Mouse (Mus musculus) hindbrain, embryonic 15.5 days (tissue): Measurements from ENCODE around the gene Ndufb7. TPM values are rescaled to one million over a fixed set of nuclear protein-coding genes. Genes with fewer than 3 reads are reported as not detected.

Experiments
- ATAC-seq: fragments of 200-750 bp; cut with Nextera tagmentation; 2 replicates; pipeline ENCODE4 v1.8.0; 2017; ENCODE audit warnings: low read depth, moderate number of reproducible peaks, moderate TSS enrichment; ENCODE audit not compliant: low FRiP score
- H3K27ac ChIP-seq: fragments of 300-500 bp; sonication (generic); replicated peaks from 2 replicates; pipeline ENCODE4 v1.5.1; 2015; ENCODE audit warnings: mild to moderate bottlenecking, inconsistent platforms
- H3K27me3 ChIP-seq: fragments of 300-500 bp; sonication (generic); 2 replicates; pipeline ENCODE4 v1.6.1; 2015; ENCODE audit warnings: control low read depth, inconsistent platforms
- H3K36me3 ChIP-seq: fragments of 300-500 bp; sonication (generic); 2 replicates; pipeline ENCODE4 v1.6.1; 2015; ENCODE audit warnings: control low read depth, inconsistent platforms
- H3K4me1 ChIP-seq: fragments of 300-500 bp; sonication (generic); replicated peaks from 2 replicates; pipeline ENCODE4 v1.6.1; 2015; ENCODE audit warnings: control low read depth, inconsistent platforms
- H3K4me2 ChIP-seq: fragments of 300-500 bp; sonication (generic); 2 replicates; pipeline ENCODE4 v1.6.1; 2015; ENCODE audit warnings: moderate library complexity, mild to moderate bottlenecking, inconsistent platforms
- H3K4me3 ChIP-seq: fragments of 300-500 bp; sonication (generic); 2 replicates; pipeline ENCODE4 v1.5.1; 2015; ENCODE audit warnings: mild to moderate bottlenecking, inconsistent platforms
- H3K9ac ChIP-seq: fragments of 300-500 bp; sonication (generic); 2 replicates; pipeline ENCODE4 v1.6.1; 2015; ENCODE audit warnings: inconsistent platforms
- H3K9me3 ChIP-seq: fragments of 300-500 bp; sonication (generic); 2 replicates; pipeline ENCODE4 v1.6.1; 2016; ENCODE audit warnings: control low read depth, inconsistent platforms
- WGBS: fragments of 180-500 bp; shearing (Covaris S2); methylation state at CpG from one replicate; pipeline ENCODE4 v1.1.7; 2015; 5-methylcytosine and 5-hydroxymethylcytosine counted together
- polyA plus RNA-seq: library from polyadenylated mRNA; unstranded; fragments of >200 nt; fragmentation: Nextera tagmentation; extraction: Ambion mirVana; gene quantifications from 2 replicates; pipeline ENCODE4 v1.2.1, GENCODE M21; 2015

The Ndufb7 gene
- polyA plus RNA-seq, 1 experiment from 2014 or later: 333 TPM

GRCm38 (mm10) chr8:83578131-83579055 is 11.9 kb downstream of the Ndufb7 start:
- Histone ChIP-seq H3K4me1 (peaks cover 77% of the 10 kb centered on the region), H3K9ac (0 out of 2 replicates have a peak overlapping the region, but pooled peaks have one; percentile 22), H3K4me2 (no peak overlapping the region), H3K27ac (no peak overlapping the region), H3K36me3 (no peaks in the 10 kb centered on the region), H3K4me3 (no peak overlapping the region), H3K9me3 (no peaks in the 10 kb centered on the region), H3K27me3 (no peaks in the 10 kb centered on the region)
- WGBS: 72% methylated on average over 17 of the region's 17 CpGs
- ATAC-seq: no peak

GRCm38 (mm10) chr8:83579676-83580075 is 13.2 kb downstream of the Ndufb7 start:
- Histone ChIP-seq H3K9ac (0 out of 2 replicates have a peak overlapping the region, but pooled peaks have one; percentile 22), H3K4me3 (no peak overlapping the region), H3K4me2 (no peak overlapping the region), H3K27me3 (no peaks in the 10 kb centered on the region), H3K36me3 (no peaks in the 10 kb centered on the region), H3K9me3 (no peaks in the 10 kb centered on the region), H3K27ac (no peak overlapping the region), H3K4me1 (peaks cover 70% of the 10 kb centered on the region)
- ATAC-seq: no peak
- WGBS: 89% methylated on average over 8 of the region's 8 CpGs

GRCm38 (mm10) chr8:83580826-83581225 is 14.4 kb downstream of the Ndufb7 start:
- H3K4me2 ChIP-seq: no peak overlapping the region
- H3K27me3 ChIP-seq: no peaks in the 10 kb centered on the region
- no peak overlapping the region for H3K9ac ChIP-seq
- ATAC-seq: no peak
- H3K4me1 ChIP-seq: peaks cover 72% of the 10 kb centered on the region
- no peaks in the 10 kb centered on the region for H3K9me3 ChIP-seq
- no peak overlapping the region for H3K27ac ChIP-seq
- H3K4me3 ChIP-seq: no peak overlapping the region
- H3K36me3 ChIP-seq: no peaks in the 10 kb centered on the region
- WGBS: 91% methylated on average over 8 of the region's 8 CpGs

GRCm38 (mm10) chr8:83582226-83582625 is 15.8 kb downstream of the Ndufb7 start:
- Histone ChIP-seq H3K4me2 (no peak overlapping the region), H3K27me3 (no peaks in the 10 kb centered on the region), H3K4me3 (no peak overlapping the region), H3K4me1 (peaks cover 63% of the 10 kb centered on the region), H3K27ac (no peak overlapping the region), H3K9ac (no peak overlapping the region), H3K36me3 (no peaks in the 10 kb centered on the region), H3K9me3 (no peaks in the 10 kb centered on the region)
- ATAC-seq: no peak
- 88% methylated on average over 8 of the region's 8 CpGs for WGBS

- Histone ChIP-seq H3K4me1 (peaks cover 65% of the 10 kb centered on the region), H3K9me3 (no peaks in the 10 kb centered on the region), H3K27me3 (no peaks in the 10 kb centered on the region), H3K9ac (no peak overlapping the region), H3K36me3 (peaks cover 6% of the 10 kb centered on the region), H3K27ac (no peak overlapping the region), H3K4me3 (no peak overlapping the region), H3K4me2 (no peak overlapping the region)
- ATAC-seq: no peak
- WGBS: 90% methylated on average over 15 of the region's 15 CpGs
Measured at GRCm38 (mm10) chr8:83583236-83583635, 16.8 kb downstream of the Ndufb7 start.

- Histone ChIP-seq H3K36me3 (peaks cover 8% of the 10 kb centered on the region), H3K4me2 (no peak overlapping the region), H3K9ac (no peak overlapping the region), H3K4me3 (no peak overlapping the region), H3K27me3 (no peaks in the 10 kb centered on the region), H3K27ac (no peak overlapping the region), H3K4me1 (peaks cover 66% of the 10 kb centered on the region), H3K9me3 (no peaks in the 10 kb centered on the region)
- ATAC-seq: no peak
- 88% methylated on average over 1 of the region's 1 CpGs for WGBS
Measured at GRCm38 (mm10) chr8:83584771-83585170, 18.3 kb downstream of the Ndufb7 start.

- 76% methylated on average over 3 of the region's 3 CpGs for WGBS
- Histone ChIP-seq H3K36me3 (peaks cover 8% of the 10 kb centered on the region), H3K4me1 (peaks cover 66% of the 10 kb centered on the region)
Measured at GRCm38 (mm10) chr8:83585333-83585732, 18.9 kb downstream of the Ndufb7 start.

GRCm38 (mm10) chr8:83587644-83588043 is 21.2 kb downstream of the Ndufb7 start:
- H3K9me3 ChIP-seq: no peaks in the 10 kb centered on the region
- no peak overlapping the region for H3K9ac ChIP-seq
- 90% methylated on average over 6 of the region's 6 CpGs for WGBS
- peaks cover 76% of the 10 kb centered on the region for H3K4me1 ChIP-seq
- no peak overlapping the region for H3K4me3 ChIP-seq
- no peaks in the 10 kb centered on the region for H3K27me3 ChIP-seq
- no peak for ATAC-seq
- H3K4me2 ChIP-seq: no peak overlapping the region; the same call in 1 of the 2 replicates
- H3K27ac ChIP-seq: no peak overlapping the region
- peaks cover 8% of the 10 kb centered on the region for H3K36me3 ChIP-seq

More at GRCm38 (mm10) chr8:83585333-83585732, 18.9 kb downstream of the Ndufb7 start:
- Histone ChIP-seq H3K9me3 (no peaks in the 10 kb centered on the region), H3K27ac (no peak overlapping the region), H3K4me2 (no peak overlapping the region), H3K27me3 (no peaks in the 10 kb centered on the region), H3K4me3 (no peak overlapping the region), H3K9ac (no peak overlapping the region)
- no peak for ATAC-seq

- H3K9ac ChIP-seq: no peak overlapping the region
- H3K4me3 ChIP-seq: no peak overlapping the region
- H3K27me3 ChIP-seq: no peaks in the 10 kb centered on the region
- WGBS: 95% methylated on average over 5 of the region's 5 CpGs
- peaks cover 8% of the 10 kb centered on the region for H3K36me3 ChIP-seq
- no peak for ATAC-seq
- H3K4me1 ChIP-seq: peaks cover 76% of the 10 kb centered on the region
- H3K4me2 ChIP-seq: peak overlapping the region; percentile 31; the same call in 1 of the 2 replicates
- H3K9me3 ChIP-seq: no peaks in the 10 kb centered on the region
- H3K27ac ChIP-seq: no peak overlapping the region
Measured at GRCm38 (mm10) chr8:83588886-83589285, 22.4 kb downstream of the Ndufb7 start.

DNA sequence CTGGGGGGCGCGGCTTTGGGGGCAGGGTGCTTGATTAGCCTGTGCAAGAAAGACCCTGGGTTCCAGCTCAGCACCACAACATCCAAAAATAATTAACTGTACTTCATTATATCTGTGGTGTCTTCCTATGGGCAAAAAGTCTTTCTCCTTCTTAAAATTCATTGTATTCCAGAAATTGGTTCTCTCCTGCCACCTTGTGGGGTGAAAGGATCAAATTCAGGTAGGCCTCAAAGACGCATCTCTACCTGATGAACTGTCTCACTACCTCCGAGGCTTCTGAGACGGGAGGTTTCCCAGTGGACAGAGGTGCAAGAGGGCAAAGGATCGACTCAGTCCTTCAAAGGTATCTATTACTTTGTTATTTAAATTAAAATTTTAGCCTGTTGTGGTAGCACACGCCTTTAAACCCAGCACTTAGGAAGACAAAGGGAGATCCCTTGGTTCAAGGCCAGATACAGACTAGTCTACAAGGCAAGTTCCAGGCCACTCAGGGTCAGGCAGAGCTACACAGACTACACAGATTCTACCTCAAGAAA is 24.1 kb downstream of the Ndufb7 start:
- H3K36me3 ChIP-seq: peaks cover 8% of the 10 kb centered on the region
- no peak overlapping the region for H3K27ac ChIP-seq
- H3K9me3 ChIP-seq: no peaks in the 10 kb centered on the region
- H3K9ac ChIP-seq: no peak overlapping the region
- H3K27me3 ChIP-seq: no peaks in the 10 kb centered on the region
- peak overlapping the region; percentile 7; the same call in 1 of the 2 replicates for H3K4me3 ChIP-seq
- 81% methylated on average over 7 of the region's 7 CpGs for WGBS
- ATAC-seq: no peak
- peaks cover 70% of the 10 kb centered on the region for H3K4me1 ChIP-seq
- peak overlapping the region; percentile 66 for H3K4me2 ChIP-seq

GRCm38 (mm10) chr8:83592682-83593081 is 26.2 kb downstream of the Ndufb7 start:
- H3K36me3 ChIP-seq: peaks cover 7% of the 10 kb centered on the region
- H3K4me1 ChIP-seq: peaks cover 60% of the 10 kb centered on the region
- H3K4me2 ChIP-seq: peak overlapping the region; percentile 66
- H3K4me3 ChIP-seq: peak overlapping the region; percentile 71
- 56% methylated on average over 3 of the region's 3 CpGs for WGBS
- H3K27me3 ChIP-seq: no peaks in the 10 kb centered on the region
- no peak for ATAC-seq
- H3K27ac ChIP-seq: no peak overlapping the region
- H3K9me3 ChIP-seq: no peaks in the 10 kb centered on the region
- H3K9ac ChIP-seq: peak overlapping the region; percentile 89
